Mouse (Mus musculus) G1E (cell line): ENCODE data around the gene Tmem171. TPM values are rescaled to one million over a fixed set of nuclear protein-coding genes. Genes with fewer than 3 reads are reported as not detected.

Source experiments
- ATAC-seq: 2 replicates; pipeline ENCODE4 v1.8.0; 2016; ENCODE audit warnings: mild to moderate bottlenecking; ENCODE audit not compliant: insufficient number of reproducible peaks, poor library complexity, low FRiP score, severe bottlenecking; ENCODE audit errors: extremely low read depth
- DNase-seq: peaks from one replicate; pipeline ENCODE4 v3.0.0; 2012; ENCODE audit warnings: low spot score
- H3K27me3 ChIP-seq: 2 replicates; pipeline ENCODE4 v1.6.1; 2012; ENCODE audit warnings: mild to moderate bottlenecking, low read length, inconsistent platforms; ENCODE audit not compliant: insufficient read depth
- H3K36me3 ChIP-seq: replicated peaks from 2 replicates; pipeline ENCODE3; 2012; ENCODE audit warnings: mild to moderate bottlenecking, inconsistent platforms
- H3K4me1 ChIP-seq: 2 replicates; pipeline ENCODE4 v1.6.1; 2012; ENCODE audit warnings: low read depth, low read length, inconsistent platforms, mixed read lengths; ENCODE audit not compliant: insufficient read depth
- H3K4me3 ChIP-seq: 2 replicates; pipeline ENCODE4 v1.5.1; 2012; ENCODE audit warnings: low read depth, mild to moderate bottlenecking, inconsistent platforms, low read length, moderate library complexity, mixed read lengths
- H3K9me3 ChIP-seq: replicated peaks from 2 replicates; pipeline ENCODE4 v1.6.1; 2012; ENCODE audit warnings: inconsistent platforms
- CTCF ChIP-seq: IDR thresholded peaks from 2 replicates; pipeline ENCODE4 v1.5.1; 2012; ENCODE audit warnings: low read depth, low read length, inconsistent platforms, mixed read lengths
- GATA1 ChIP-seq: IDR thresholded peaks from 2 replicates; pipeline ENCODE4 v1.6.1; 2012; ENCODE audit warnings: borderline replicate concordance, low read length, inconsistent platforms, mixed read lengths
- GATA2 ChIP-seq: IDR thresholded peaks from 2 replicates; pipeline ENCODE4 v1.6.1; 2012; ENCODE audit warnings: low read depth, low read length, inconsistent platforms, borderline replicate concordance
- POLR2AphosphoS5 ChIP-seq: IDR thresholded peaks from 2 replicates; pipeline ENCODE4 v1.6.1; 2012; ENCODE audit warnings: low read depth, low read length, inconsistent platforms; ENCODE audit not compliant: insufficient replicate concordance
- TAL1 ChIP-seq: conservative IDR thresholded peaks from 2 replicates; pipeline ENCODE4 v1.6.1; 2012; ENCODE audit warnings: low read depth, low read length, inconsistent platforms, mixed read lengths
- polyA plus RNA-seq: library from polyadenylated mRNA; stranded (reverse); fragments of >175 nt; gene quantifications from 2 replicates; pipeline ENCODE4 v1.2.3, GENCODE M21; 2012
- total RNA-seq, 2 experiments: library from RNA; stranded (forward) in 1 of 2; stranded (reverse) in 1 of 2; fragments of 200-1000 nt in 1 of 2; fragments of >200 nt in 1 of 2; fragmentation: Nextera tagmentation in 1 of 2; gene quantifications; 2 replicates each; pipeline ENCODE4 v1.2.3; 2014 to 2017

Gene Tmem171
- total and polyA plus RNA-seq, 3 experiments, result 0.11 TPM; not detected in 2

- DNase-seq (no peak), ATAC-seq (no peak)
- Histone ChIP-seq H3K4me1 (no peaks in the 10 kb centered on the region), H3K4me3 (no peak overlapping the region), H3K36me3 (no peaks in the 10 kb centered on the region), H3K27me3 (peaks cover 28% of the 10 kb centered on the region), H3K9me3 (no peaks in the 10 kb centered on the region)
- TF ChIP-seq GATA2, result no peak
- no peak for TF ChIP-seq POLR2AphosphoS5
- no peak for TF ChIP-seq TAL1
- no peak for TF ChIP-seq GATA1
- TF ChIP-seq CTCF, result no peak
Measured at GRCm38 (mm10) chr13:98679230-98679629, 15.4 kb downstream of the Tmem171 start.

- Histone ChIP-seq H3K4me3 (no peak overlapping the region), H3K9me3 (no peaks in the 10 kb centered on the region), H3K4me1 (no peaks in the 10 kb centered on the region), H3K36me3 (no peaks in the 10 kb centered on the region), H3K27me3 (peaks cover 10% of the 10 kb centered on the region)
- TF ChIP-seq TAL1 (no peak), POLR2AphosphoS5 (no peak), GATA2 (no peak), GATA1 (no peak), CTCF (no peak)
- no peak for DNase-seq
- ATAC-seq, result no peak
Measured at GRCm38 (mm10) chr13:98673922-98674321, 20.7 kb downstream of the Tmem171 start.

GRCm38 (mm10) chr13:98669296-98669695, 25.3 kb downstream of the Tmem171 start:
- no peak for DNase-seq
- Histone ChIP-seq H3K9me3 (no peaks in the 10 kb centered on the region), H3K36me3 (no peaks in the 10 kb centered on the region), H3K4me1 (no peaks in the 10 kb centered on the region), H3K4me3 (no peak overlapping the region), H3K27me3 (0 out of 2 replicates have a peak, but pooled peaks cover 2% of the 10 kb centered on the region)
- TF ChIP-seq TAL1, result no peak
- no peak for TF ChIP-seq GATA1
- no peak for TF ChIP-seq POLR2AphosphoS5
- no peak for TF ChIP-seq CTCF
- TF ChIP-seq GATA2, result no peak
- no peak for ATAC-seq

- DNase-seq (no peak), ATAC-seq (no peak)
- Histone ChIP-seq H3K27me3 (no peaks in the 10 kb centered on the region; the same call in 1 of the 2 replicates), H3K9me3 (no peaks in the 10 kb centered on the region), H3K36me3 (no peaks in the 10 kb centered on the region), H3K4me1 (no peaks in the 10 kb centered on the region), H3K4me3 (no peak overlapping the region)
- TF ChIP-seq CTCF (no peak), GATA1 (no peak), TAL1 (no peak), GATA2 (no peak), POLR2AphosphoS5 (no peak)
Measured at GRCm38 (mm10) chr13:98667316-98667715, 27.3 kb downstream of the Tmem171 start.

GRCm38 (mm10) chr13:98665240-98665639, 29.4 kb downstream of the Tmem171 start:
- no peaks in the 10 kb centered on the region for H3K36me3 ChIP-seq
- ATAC-seq (no peak), DNase-seq (no peak)
- H3K4me3 ChIP-seq, result no peak overlapping the region
- H3K9me3 ChIP-seq, result no peaks in the 10 kb centered on the region
- no peaks in the 10 kb centered on the region for H3K4me1 ChIP-seq
- no peak for TF ChIP-seq GATA2
- no peak for TF ChIP-seq POLR2AphosphoS5
- no peak for TF ChIP-seq TAL1
- TF ChIP-seq GATA1, result no peak
- no peak for TF ChIP-seq CTCF
- no peaks in the 10 kb centered on the region; the same call in 1 of the 2 replicates for H3K27me3 ChIP-seq

- Histone ChIP-seq H3K4me3 (no peak overlapping the region), H3K36me3 (no peaks in the 10 kb centered on the region), H3K4me1 (no peaks in the 10 kb centered on the region), H3K9me3 (no peaks in the 10 kb centered on the region), H3K27me3 (no peaks in the 10 kb centered on the region; the same call in none of the 2 replicates)
- ATAC-seq (no peak), DNase-seq (no peak)
- no peak for TF ChIP-seq GATA2
Measured at GRCm38 (mm10) chr13:98662173-98662675, 32.4 kb downstream of the Tmem171 start.

- no peaks in the 10 kb centered on the region for H3K4me1 ChIP-seq
- ATAC-seq (no peak), DNase-seq (no peak)
- TF ChIP-seq TAL1 (no peak), POLR2AphosphoS5 (no peak), GATA2 (no peak), GATA1 (no peak), CTCF (no peak)
- H3K36me3 ChIP-seq, result no peaks in the 10 kb centered on the region
- no peak overlapping the region for H3K4me3 ChIP-seq
- peaks cover 4% of the 10 kb centered on the region; the same call in 1 of the 2 replicates for H3K27me3 ChIP-seq
- H3K9me3 ChIP-seq, result no peaks in the 10 kb centered on the region
Measured at GRCm38 (mm10) chr13:98656034-98656471, 38.6 kb downstream of the Tmem171 start.
